Mouse (Mus musculus) hindbrain, embryonic 13.5 days (tissue): ENCODE measurements around the gene Tsc22d3. TPM values are rescaled to one million over a fixed set of nuclear protein-coding genes. Genes with fewer than 3 reads are reported as not detected.

ENCODE experiments used
- ATAC-seq: fragments of 200-750 bp; cut with Nextera tagmentation; 2 replicates; pipeline ENCODE4 v1.8.0; 2017; ENCODE audit warnings: moderate TSS enrichment; ENCODE audit not compliant: low FRiP score
- H3K27ac ChIP-seq: fragments of 300-500 bp; sonication (generic); 2 replicates; pipeline ENCODE4 v1.5.1; 2015; ENCODE audit warnings: inconsistent platforms, mild to moderate bottlenecking, moderate library complexity
- H3K27me3 ChIP-seq: fragments of 300-500 bp; sonication (generic); 2 replicates; pipeline ENCODE4 v1.6.1; 2015; ENCODE audit warnings: mild to moderate bottlenecking, inconsistent platforms
- H3K36me3 ChIP-seq: fragments of 300-500 bp; sonication (generic); 2 replicates; pipeline ENCODE4 v1.6.1; 2015; ENCODE audit warnings: mild to moderate bottlenecking, inconsistent platforms
- H3K4me1 ChIP-seq: fragments of 300-500 bp; sonication (generic); replicated peaks from 2 replicates; pipeline ENCODE4 v1.6.1; 2015; ENCODE audit warnings: inconsistent platforms
- H3K4me2 ChIP-seq: fragments of 300-500 bp; sonication (generic); 2 replicates; pipeline ENCODE4 v1.6.1; 2015; ENCODE audit warnings: inconsistent platforms, mild to moderate bottlenecking, moderate library complexity
- H3K4me3 ChIP-seq: fragments of 300-500 bp; sonication (generic); 2 replicates; pipeline ENCODE4 v1.5.1; 2015; ENCODE audit warnings: mild to moderate bottlenecking, inconsistent platforms
- H3K9ac ChIP-seq: fragments of 300-500 bp; sonication (generic); 2 replicates; pipeline ENCODE4 v1.6.1; 2015; ENCODE audit warnings: mild to moderate bottlenecking, inconsistent platforms
- H3K9me3 ChIP-seq: fragments of 300-500 bp; sonication (generic); 2 replicates; pipeline ENCODE4 v1.6.1; 2016; ENCODE audit warnings: inconsistent platforms
- WGBS: fragments of 180-500 bp; shearing (Covaris S2); methylation state at CpG from one replicate; pipeline ENCODE4 v1.1.7; 2015; 5-methylcytosine and 5-hydroxymethylcytosine counted together
- polyA plus RNA-seq: library from polyadenylated mRNA; unstranded; fragments of >200 nt; fragmentation: Nextera tagmentation; extraction: Ambion mirVana; gene quantifications from 2 replicates; pipeline ENCODE4 v1.2.1, GENCODE M21; 2015

Gene Tsc22d3
- polyA plus RNA-seq, result 121 and 127 TPM in 2 replicates

DNA sequence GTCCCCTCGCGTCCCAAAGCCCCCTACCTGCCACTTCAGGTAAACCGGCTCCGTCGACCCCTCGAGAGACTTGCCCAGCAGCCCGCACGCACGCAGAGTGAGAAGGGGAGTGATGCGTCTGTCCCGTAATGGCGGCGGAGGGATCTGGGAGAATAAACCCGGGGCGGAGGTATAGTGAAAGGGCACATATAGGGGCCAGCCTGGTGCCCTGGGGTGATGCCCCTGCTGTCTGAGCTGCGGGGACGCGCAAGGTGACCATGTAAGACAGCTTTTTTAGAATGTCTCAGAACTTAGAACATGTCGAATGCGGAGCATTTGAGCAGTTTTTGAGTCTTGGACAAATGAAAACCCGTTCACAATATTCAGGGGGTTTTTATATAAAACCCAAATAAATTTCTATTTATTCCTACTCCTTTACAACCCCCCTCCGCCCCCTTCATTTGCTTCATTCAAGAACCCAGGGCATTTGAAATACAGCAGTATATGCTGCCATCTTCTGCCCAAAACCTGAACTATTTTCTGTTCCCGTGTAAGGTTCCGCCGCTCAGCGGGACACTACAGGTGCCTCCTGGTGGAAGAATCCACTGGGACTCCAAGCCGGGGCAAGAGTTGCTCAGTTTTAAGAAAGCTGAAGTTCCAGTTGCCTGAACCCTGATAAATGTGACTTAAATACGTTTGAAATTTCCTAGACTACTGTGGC, at the start of gene Tsc22d3:
Tsc22d3 (minus strand) TSS at position 250 of the 700 bp plus-strand sequence.
- Histone ChIP-seq H3K4me1 (peaks cover 4% of the 10 kb centered on the region; the same call in 1 of the 2 replicates), H3K4me2 (peak within 1 kb of the TSS; percentile 76), H3K4me3 (peak within 1 kb of the TSS; percentile 54), H3K36me3 (no peaks in the 10 kb centered on the region), H3K9ac (peak within 1 kb of the TSS; percentile 58; the same call in 1 of the 2 replicates), H3K27ac (no peak within 1 kb of the TSS), H3K9me3 (no peaks in the 10 kb centered on the region), H3K27me3 (peaks cover 71% of the 10 kb centered on the region)
- ATAC-seq, result peak; percentile 60; the same call in 1 of the 2 replicates
- WGBS, result 16% methylated on average over 28 of the region's 28 CpGs

DNA sequence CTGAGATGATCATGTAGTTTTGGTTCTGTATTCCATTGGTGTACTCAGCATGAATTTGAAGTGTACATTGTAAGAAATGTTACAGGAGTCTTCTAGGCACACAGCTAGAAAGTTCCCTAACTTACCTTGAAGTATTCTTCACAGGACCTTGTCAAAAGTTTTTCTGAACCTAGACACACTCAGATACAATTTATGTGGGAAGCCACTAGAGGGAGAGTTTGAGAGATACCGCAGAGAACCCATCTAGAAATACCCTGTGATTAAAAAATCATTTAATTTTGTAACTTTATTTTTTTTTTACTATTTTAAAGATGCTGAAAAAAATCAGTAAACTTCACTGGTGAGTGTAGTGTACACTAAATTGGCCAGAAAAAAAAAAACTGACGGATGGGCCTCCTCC, 39.1 kb upstream of the Tsc22d3 start:
- no peak overlapping the region for H3K4me2 ChIP-seq
- H3K36me3 ChIP-seq, result no peaks in the 10 kb centered on the region
- ATAC-seq, result no peak
- H3K4me1 ChIP-seq, result no peaks in the 10 kb centered on the region
- 70% methylated on average over 2 of the region's 2 CpGs for WGBS
- no peak overlapping the region for H3K9ac ChIP-seq
- no peak overlapping the region for H3K4me3 ChIP-seq
- H3K27ac ChIP-seq, result no peak overlapping the region
- H3K27me3 ChIP-seq, result 0 out of 2 replicates have a peak, but pooled peaks cover 16% of the 10 kb centered on the region
- H3K9me3 ChIP-seq, result no peaks in the 10 kb centered on the region

DNA sequence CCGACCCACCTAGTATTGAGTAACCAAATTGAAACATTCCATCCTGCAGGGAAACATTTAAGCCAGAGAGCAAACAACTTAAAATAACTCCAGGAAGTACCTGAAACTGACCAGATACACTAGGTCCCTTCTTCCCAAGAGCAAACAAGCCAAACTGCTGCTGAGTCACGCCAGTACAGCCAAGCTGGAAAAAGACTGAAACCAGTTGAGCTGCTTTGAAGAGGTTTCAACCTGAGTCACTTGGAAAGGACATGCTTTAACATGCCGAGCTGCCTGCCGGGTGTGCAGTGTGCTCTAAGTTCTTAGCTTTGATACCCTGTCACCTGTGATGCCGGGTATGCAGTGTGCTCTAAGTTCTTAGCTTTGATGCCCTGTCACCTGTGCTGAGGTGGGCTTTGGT, 37.6 kb upstream of the Tsc22d3 start:
- Histone ChIP-seq H3K4me1 (no peaks in the 10 kb centered on the region), H3K36me3 (no peaks in the 10 kb centered on the region), H3K27me3 (0 out of 2 replicates have a peak, but pooled peaks cover 11% of the 10 kb centered on the region), H3K27ac (no peak overlapping the region), H3K4me3 (no peak overlapping the region), H3K9ac (no peak overlapping the region), H3K4me2 (no peak overlapping the region), H3K9me3 (no peaks in the 10 kb centered on the region)
- no peak for ATAC-seq
- WGBS, result 85% methylated on average over 5 of the region's 5 CpGs

DNA sequence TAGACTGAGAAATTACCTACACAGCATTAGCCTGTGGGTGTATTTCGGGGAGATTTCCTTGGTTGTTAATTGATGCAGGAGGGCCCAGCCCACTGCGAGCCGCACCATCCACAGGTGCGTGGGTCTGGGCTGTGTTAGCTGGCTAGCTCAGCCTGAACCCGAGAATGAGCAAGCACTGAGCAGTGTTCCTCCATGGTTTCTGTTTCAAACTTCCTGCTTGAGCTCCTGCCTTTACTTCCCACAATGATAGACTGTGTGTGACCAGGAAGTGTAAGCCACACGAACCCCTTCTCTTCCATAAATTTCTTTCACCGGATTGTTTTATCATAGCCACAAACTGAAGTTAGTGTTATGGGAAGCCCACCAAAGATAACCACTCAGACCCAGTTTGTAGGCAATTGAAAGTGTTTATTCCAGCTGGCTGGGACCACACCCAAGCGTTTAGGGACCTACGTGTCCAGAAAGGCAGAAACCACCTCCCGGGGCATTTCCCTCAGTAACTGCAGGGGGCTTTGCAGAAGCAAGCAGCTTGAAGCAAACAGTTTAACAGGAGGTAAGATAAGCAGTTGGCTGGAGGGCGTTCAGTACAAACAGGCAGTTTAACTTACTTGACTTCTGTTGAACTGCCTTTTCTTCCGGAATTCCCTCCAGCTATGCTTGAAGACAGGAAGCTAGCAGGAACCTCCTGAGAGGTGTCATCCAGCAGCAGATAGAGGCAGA, 24.6 kb upstream of the Tsc22d3 start:
- H3K9ac ChIP-seq, result no peak overlapping the region
- H3K36me3 ChIP-seq, result no peaks in the 10 kb centered on the region
- ATAC-seq, result no peak
- no peaks in the 10 kb centered on the region for H3K4me1 ChIP-seq
- no peak overlapping the region for H3K4me2 ChIP-seq
- WGBS, result 69% methylated on average over 12 of the region's 12 CpGs
- H3K27ac ChIP-seq, result no peak overlapping the region
- H3K27me3 ChIP-seq, result peaks cover 32% of the 10 kb centered on the region; the same call in 1 of the 2 replicates
- H3K9me3 ChIP-seq, result no peaks in the 10 kb centered on the region
- no peak overlapping the region for H3K4me3 ChIP-seq

DNA sequence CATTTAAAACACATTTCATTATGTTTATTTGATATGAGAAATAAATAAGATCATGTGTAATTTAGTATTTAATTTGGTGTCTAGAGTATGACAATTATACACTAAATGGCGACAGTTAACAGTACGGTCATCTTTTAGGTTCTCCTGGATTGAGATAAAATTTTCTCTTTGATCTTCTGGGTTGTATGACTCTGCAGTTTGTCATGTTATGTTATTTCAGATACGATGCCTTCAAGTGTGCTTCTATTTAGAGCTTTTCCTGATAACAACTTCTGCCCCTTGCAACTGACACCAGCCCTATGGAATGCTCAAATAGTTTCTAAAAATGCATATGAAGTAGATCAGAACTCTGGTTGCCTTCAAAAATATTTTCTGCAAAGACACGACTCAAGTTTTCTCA, 9.5 kb upstream of the Tsc22d3 start:
- WGBS, result 90% methylated on average over 4 of the region's 4 CpGs
- peaks cover 49% of the 10 kb centered on the region for H3K27me3 ChIP-seq
- no peaks in the 10 kb centered on the region for H3K9me3 ChIP-seq

DNA sequence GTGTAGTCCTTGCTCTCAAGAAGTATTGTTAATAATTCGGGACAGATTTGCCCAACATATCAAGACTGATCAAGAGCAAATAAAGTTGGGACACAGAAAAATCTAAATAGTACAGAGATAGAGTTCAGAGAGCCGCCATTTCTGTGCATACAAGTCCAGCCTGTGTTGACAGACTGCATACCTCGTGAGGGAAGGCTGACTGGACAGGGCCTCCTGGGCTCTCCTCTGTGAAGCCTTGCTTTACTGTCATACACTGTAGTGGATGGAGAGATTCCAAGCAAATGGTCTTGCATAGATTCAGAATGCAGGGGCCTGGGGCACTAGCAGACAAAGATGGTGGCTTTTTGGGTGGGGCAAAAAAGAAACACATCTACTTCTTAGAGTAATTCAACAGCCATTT, 1.4 kb upstream of the Tsc22d3 start:
- Histone ChIP-seq H3K4me2 (no peak overlapping the region), H3K4me3 (no peak overlapping the region), H3K9ac (no peak overlapping the region), H3K4me1 (peaks cover 4% of the 10 kb centered on the region; the same call in 1 of the 2 replicates), H3K27ac (no peak overlapping the region), H3K9me3 (no peaks in the 10 kb centered on the region), H3K36me3 (no peaks in the 10 kb centered on the region), H3K27me3 (peaks cover 63% of the 10 kb centered on the region)
- ATAC-seq, result no peak
- WGBS, result 73% methylated on average over 3 of the region's 3 CpGs

More for the DNA sequence above, 9.5 kb upstream of the Tsc22d3 start:
- Histone ChIP-seq H3K4me3 (no peak overlapping the region), H3K4me2 (no peak overlapping the region), H3K36me3 (no peaks in the 10 kb centered on the region), H3K27ac (no peak overlapping the region), H3K4me1 (no peaks in the 10 kb centered on the region), H3K9ac (no peak overlapping the region)
- no peak for ATAC-seq

DNA sequence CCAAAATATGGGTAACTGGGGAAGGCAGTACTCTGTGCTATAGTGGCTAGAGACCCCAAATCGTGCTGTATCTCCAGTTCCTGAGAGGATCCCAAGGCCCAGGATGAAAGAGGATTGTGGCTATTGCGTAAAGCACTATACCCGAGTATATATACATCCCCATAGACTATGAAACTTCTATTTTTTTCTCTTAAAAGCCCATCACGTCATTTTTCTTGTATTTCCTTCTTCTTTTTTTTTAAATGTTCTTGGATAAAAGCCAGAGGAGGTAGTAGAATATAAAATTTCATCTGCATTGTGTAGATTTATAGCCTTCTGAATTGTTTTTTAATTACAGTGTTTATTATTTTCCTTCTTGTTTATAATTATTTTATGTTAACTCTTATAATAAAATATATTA, 852 bp upstream of the Tsc22d3 start:
- peaks cover 69% of the 10 kb centered on the region for H3K27me3 ChIP-seq
- 63% methylated on average over 4 of the region's 4 CpGs for WGBS

DNA sequence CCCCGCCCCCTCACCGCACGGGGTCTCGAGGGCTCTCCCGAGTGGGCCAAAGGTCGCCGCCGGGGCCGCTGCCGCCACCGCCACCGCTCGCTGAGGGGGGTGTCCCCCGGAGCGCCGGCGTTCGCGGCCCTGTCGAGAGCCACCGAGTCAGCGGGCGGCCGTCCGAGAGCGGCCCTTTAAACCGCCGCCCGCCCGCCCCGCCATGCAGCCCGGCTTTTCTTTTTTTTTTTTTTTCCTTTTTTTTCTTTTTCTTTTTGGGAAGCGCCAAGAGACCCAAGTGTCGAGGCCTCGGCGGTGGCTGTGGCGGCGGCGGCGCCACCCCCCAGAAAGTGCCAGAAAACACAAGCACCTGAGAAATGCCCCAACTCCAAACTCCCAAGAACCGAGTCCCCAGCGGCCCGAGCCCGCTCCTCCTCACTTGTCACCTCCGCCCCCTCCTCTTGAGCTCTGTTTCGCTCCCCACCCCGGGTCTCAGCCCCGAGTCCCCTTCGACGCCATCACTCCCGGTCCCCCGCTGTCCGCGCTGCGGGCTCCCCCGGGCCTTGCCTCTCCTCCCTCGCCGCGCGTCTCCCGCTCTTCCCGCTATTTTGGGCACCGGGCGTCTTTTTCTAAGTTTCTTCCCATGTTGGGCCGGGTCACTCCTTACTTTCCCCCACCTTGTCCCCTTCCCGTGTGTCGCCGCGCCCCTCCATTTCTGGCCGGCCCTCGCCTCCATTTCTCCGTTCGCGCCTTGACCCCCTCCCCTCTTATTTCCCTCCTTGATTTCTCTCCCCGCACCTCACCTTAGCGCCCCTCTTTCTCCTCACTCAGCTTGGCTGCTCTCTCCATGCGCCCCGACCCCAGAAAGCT, 674 bp downstream of the Tsc22d3 start:
- H3K4me2 ChIP-seq, result peak overlapping the region; percentile 76
- H3K9ac ChIP-seq, result peak overlapping the region; percentile 58; the same call in 1 of the 2 replicates
- no peak overlapping the region for H3K27ac ChIP-seq
- peaks cover 4% of the 10 kb centered on the region; the same call in 1 of the 2 replicates for H3K4me1 ChIP-seq
- peaks cover 66% of the 10 kb centered on the region for H3K27me3 ChIP-seq
- peak; percentile 59 for ATAC-seq
- 26% methylated on average over 65 of the region's 78 CpGs for WGBS
- H3K4me3 ChIP-seq, result peak overlapping the region; percentile 54
- no peaks in the 10 kb centered on the region for H3K9me3 ChIP-seq
- no peaks in the 10 kb centered on the region for H3K36me3 ChIP-seq

More for the DNA sequence above, 852 bp upstream of the Tsc22d3 start:
- peaks cover 4% of the 10 kb centered on the region; the same call in 1 of the 2 replicates for H3K4me1 ChIP-seq
- no peak overlapping the region for H3K9ac ChIP-seq
- no peak overlapping the region for H3K4me3 ChIP-seq
- H3K27ac ChIP-seq, result no peak overlapping the region
- no peaks in the 10 kb centered on the region for H3K36me3 ChIP-seq
- ATAC-seq, result no peak
- H3K9me3 ChIP-seq, result no peaks in the 10 kb centered on the region
- H3K4me2 ChIP-seq, result no peak overlapping the region

DNA sequence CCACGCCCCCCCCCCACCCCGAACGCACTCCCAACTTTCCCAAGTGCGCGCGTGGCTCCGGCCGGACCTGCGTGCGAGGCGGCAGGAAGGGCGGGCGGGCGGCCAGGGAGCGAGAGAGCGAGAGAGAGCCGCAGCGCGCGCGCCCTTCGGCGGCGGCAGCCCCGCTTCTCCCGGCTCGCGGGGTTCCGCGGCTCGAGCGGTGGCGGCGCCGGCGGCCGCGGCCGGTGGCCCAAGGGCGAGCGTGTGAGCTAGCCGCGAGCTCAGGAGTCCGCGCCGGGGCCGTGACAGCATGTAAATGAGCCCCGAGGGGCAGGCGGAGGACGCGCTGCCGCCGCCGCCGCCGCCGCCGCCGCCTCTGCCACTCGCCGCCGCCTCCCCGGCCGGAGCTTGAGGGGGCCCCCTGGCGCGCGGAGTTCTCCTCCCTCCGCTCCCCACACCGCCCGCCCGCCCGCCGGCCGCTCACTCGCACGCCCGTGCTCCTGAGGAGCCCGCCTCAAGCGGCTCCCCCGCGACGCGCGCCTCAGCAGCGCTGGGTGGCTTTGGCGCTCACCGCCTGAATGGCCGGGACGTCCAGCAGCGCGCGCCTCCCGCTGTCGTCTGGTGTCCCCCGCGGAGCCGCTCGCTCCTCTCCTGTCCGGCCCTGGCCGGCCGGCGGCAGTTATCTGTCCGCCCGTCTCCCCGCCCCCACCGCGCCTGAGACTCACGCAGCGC, 1.5 kb downstream of the Tsc22d3 start:
- Histone ChIP-seq H3K9me3 (no peaks in the 10 kb centered on the region), H3K4me3 (peak overlapping the region; percentile 54), H3K36me3 (no peaks in the 10 kb centered on the region), H3K27ac (no peak overlapping the region), H3K9ac (peak overlapping the region; percentile 58), H3K4me1 (peaks cover 4% of the 10 kb centered on the region; the same call in 1 of the 2 replicates), H3K27me3 (peaks cover 61% of the 10 kb centered on the region), H3K4me2 (peak overlapping the region; percentile 76)
- WGBS, result 17% methylated on average over 24 of the region's 109 CpGs
- peak; percentile 78 for ATAC-seq

DNA sequence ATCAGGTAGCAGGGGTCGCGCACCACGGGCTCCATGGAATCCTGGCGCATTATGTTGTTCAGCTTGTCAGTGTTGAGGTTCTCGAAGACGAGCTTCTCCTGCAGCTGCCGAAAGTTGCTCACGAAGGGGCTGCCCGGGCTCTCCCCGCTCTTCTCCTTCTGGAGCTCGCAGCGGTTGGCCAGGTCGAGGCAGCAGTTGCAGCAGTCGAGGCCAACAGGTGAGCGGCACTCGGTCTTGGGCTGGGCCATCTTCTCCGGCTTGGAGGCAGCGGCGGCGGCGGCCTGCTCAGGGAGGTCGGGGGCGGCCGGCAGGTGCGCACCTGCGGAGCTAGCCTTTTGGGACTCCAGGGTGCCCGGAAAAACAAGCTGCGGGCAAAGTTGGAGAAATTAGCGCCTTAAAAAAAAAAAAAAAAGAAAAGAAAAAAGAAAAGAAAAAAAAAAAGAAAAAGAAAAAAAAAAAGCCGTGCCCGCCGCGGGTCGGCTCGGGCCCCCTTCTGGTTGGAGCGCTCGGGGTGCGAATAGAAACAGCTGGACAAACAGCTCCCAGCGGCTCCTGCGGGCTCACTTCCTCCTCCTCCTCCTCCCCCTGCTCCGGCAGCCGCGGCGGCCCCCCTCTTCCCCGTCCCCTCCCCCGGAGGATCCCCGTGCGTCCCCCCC, 2.1 kb downstream of the Tsc22d3 start:
- no peaks in the 10 kb centered on the region for H3K36me3 ChIP-seq
- H3K27me3 ChIP-seq, result peaks cover 60% of the 10 kb centered on the region
- WGBS, result 12% methylated on average over 39 of the region's 48 CpGs
- no peaks in the 10 kb centered on the region for H3K9me3 ChIP-seq
- H3K4me3 ChIP-seq, result peak overlapping the region; percentile 54
- H3K27ac ChIP-seq, result no peak overlapping the region
- peaks cover 4% of the 10 kb centered on the region; the same call in 1 of the 2 replicates for H3K4me1 ChIP-seq
- H3K4me2 ChIP-seq, result peak overlapping the region; percentile 76
- ATAC-seq, result peak; percentile 31; the same call in 1 of the 2 replicates
- no peak overlapping the region for H3K9ac ChIP-seq

DNA sequence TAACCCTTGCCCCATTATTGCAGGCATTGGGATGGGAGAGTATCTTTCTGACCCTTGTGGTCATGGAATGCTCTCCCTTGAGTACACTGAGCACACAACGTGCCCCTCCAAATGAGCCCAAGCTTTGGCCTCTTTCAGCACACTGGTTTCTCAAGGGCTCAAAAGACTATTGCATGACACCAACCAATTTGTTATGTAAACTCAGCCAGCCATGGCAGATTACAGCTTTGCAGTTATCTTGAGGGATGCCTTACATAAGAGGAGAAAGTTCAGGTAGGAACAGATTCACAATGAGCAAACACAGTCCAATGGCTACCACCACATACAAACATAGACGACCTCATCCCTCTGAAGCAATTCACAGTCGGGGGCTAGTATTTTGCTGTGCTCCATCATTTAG, 9.3 kb downstream of the Tsc22d3 start:
- Histone ChIP-seq H3K36me3 (no peaks in the 10 kb centered on the region), H3K4me2 (no peak overlapping the region), H3K9ac (no peak overlapping the region), H3K27me3 (peaks cover 50% of the 10 kb centered on the region), H3K4me1 (no peaks in the 10 kb centered on the region), H3K9me3 (no peaks in the 10 kb centered on the region), H3K4me3 (no peak overlapping the region), H3K27ac (no peak overlapping the region)
- 79% methylated on average over 3 of the region's 3 CpGs for WGBS
- ATAC-seq, result no peak
